Mouse (Mus musculus): ENCODE measurements around the gene Shroom3.

Shroom3 gene

DNA sequence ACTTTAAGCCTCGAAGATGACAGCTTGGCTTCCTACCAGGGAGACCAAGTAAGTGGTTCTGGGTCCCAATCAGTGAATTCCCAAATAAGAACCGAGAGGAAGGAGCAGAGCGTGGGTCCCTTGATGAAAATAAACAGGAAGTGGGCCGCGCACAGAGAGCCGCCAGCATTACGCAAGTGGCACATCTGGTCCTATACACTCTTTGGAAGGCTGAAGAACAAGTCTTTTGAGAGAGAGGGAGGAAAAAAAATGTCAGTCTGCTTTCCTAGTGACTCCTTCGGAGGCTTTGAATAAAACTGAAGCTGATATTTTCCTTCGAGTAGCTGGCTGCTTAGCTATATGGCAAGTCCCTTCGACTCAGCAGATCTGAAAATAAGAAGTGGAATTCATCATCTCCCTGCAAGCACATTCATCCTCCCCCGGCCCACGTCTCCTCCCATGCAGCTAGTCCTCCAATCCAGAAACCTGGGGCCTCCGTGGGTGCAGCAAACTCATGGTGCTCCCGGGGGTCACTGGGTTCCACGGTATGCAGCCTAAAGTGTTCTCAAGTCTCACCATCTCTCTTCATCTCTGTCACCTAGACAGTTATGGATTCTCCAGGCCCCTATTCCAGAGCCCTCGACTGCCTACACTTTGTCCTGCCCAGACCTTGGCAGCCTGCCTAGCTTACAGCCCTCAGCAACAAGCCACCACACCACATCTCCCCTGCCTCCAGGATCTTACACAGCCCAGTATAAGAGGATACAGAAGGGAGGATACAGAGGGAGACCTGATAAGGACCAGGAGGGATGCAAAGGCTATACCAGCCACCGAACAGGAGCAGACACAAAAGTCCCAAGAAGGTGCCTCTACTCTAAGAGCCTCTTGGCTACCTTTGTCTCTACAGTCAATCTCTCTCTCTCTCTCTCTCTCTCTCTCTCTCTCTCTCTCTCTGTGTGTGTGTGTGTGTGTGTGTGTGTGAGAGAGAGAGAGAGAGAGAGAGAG is 317.8 kb downstream of the Shroom3 start:
- DNase-seq (ENCODE audit: low read depth, low spot score): no peak

DNA sequence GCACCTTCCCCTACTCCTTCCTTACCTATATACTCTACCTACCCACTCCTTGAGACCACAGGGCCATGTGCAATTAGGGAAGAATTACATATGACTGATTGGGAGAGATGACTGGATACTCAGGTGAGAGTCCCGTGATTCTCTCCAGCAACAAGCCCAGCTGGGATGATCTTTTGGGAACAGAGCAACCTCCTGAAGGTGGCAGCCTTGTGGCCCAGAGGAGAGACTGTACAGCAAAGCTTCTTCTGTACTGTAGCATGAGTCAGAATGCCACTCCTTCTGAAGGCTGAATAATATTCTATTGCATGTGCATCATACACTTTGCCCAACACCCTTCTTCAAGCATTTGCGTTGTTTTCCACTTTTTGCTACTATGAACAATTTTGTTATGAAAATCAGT is 319.4 kb downstream of the Shroom3 start:
- DNase-seq (ENCODE audit: low read depth, low spot score): no peak

DNA sequence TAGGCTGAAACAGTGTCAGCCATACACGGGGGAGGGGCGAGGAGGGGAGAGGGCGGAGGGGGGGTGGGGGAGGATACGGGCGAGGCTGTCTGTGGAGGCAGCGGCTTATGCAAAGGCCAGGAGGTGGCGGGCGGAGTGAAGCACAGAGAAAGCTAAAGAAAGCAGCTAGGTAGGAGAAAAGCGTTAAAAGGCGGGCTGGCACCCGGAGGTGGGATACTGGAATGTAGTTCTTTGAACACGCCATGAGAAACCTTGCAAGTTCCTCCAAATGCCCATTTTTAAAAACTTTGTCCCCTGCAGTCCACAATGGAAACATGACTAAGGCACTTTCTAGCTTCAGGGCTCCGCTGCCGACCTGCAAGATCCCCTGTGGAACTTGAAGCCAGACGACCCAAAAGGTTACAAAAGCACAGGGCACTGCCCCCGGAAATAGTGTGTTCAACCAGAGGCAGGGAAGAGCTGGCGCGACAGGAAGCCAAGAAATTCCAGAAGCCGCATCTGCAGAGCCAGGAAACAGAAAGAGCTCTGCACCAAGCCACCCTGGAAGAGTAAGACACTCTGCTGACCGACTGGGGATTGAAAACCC is 322.1 kb downstream of the Shroom3 start:
- DNase-seq (ENCODE audit: low read depth, low spot score): no peak

DNA sequence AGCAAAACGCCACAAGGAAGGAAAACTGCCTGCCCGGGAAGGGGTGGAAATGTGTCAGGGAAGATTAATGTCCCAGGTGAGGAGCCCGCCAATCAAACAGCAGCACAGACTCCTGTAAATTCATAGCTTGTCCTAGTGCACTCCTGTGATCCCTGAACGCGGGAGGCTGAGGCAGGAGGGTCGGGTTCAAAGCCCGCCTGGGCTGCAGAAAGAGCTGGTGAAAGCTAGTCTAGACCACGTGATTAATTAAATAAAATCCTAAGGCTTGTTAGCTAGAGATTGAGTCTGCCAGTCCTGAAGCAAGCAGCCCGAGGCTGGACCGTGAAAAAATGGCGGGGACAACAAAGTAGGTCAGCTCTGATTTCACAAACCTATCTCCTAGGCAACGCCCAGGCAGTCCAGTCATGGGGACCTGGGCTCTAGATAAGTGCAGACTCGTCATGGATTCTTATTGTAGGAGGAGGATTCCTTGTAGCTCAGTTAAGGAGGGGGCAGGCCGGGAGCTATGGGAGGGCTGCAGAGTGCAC is 322.6 kb downstream of the Shroom3 start:
- DNase-seq (ENCODE audit: low read depth, low spot score): no peak

DNA sequence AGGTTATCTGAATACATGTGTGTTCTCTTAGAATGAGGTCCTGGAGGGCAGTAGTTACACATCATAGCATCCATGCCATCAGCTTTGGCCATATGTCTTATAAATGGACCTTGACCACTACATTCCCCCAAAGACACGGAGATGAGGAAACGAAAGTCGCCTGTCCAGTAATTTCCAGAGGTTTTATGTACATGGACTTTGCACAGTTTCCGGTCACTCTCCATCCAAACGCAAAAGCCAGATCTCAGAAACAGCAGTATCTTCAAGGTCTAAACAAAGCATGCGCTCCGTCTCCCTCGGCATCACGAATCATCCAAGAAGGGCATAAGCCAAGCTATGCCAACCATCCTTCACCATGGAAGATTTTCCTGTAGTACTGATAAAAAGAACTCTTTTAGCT is 325.0 kb downstream of the Shroom3 start:
- DNase-seq (ENCODE audit: low read depth, low spot score): no peak

Measured in brain, embryonic 18.5 days (tissue).